Mouse (Mus musculus) lung, embryonic 14.5 days (tissue): ENCODE measurements around the gene Slc39a5. TPM values are rescaled to one million over a fixed set of nuclear protein-coding genes. Genes with fewer than 3 reads are reported as not detected.
A peak's percentile ranks its signal among the peaks of the same experiment; 100 is the strongest.

Experiments
- ATAC-seq: fragments of 200-750 bp; cut with Nextera tagmentation; 2 replicates; pipeline ENCODE4 v1.8.0; 2017; ENCODE audit warnings: mild to moderate bottlenecking, moderate TSS enrichment, moderate library complexity; ENCODE audit not compliant: insufficient read depth
- DNase-seq: peaks from one replicate; pipeline ENCODE4 v3.0.0-alpha.2; 2015
- H3K27ac ChIP-seq: fragments of 300-500 bp; sonication (generic); 2 replicates; pipeline ENCODE4 v1.5.1; 2014; ENCODE audit warnings: low read depth, mild to moderate bottlenecking, moderate library complexity
- H3K27me3 ChIP-seq: fragments of 300-500 bp; sonication (generic); 2 replicates; pipeline ENCODE4 v1.6.1; 2014; ENCODE audit warnings: low read length, control low read depth; ENCODE audit not compliant: insufficient read depth
- H3K36me3 ChIP-seq: fragments of 300-500 bp; sonication (generic); 2 replicates; pipeline ENCODE4 v1.6.1; 2014; ENCODE audit warnings: control low read depth; ENCODE audit not compliant: insufficient read depth
- H3K4me1 ChIP-seq: fragments of 300-500 bp; sonication (generic); 2 replicates; pipeline ENCODE4 v1.6.1; 2014; ENCODE audit warnings: antibody characterized with exemption, control low read depth; ENCODE audit not compliant: insufficient read depth
- H3K4me2 ChIP-seq: fragments of 300-500 bp; sonication (generic); 2 replicates; pipeline ENCODE4 v1.6.1; 2014; ENCODE audit warnings: mild to moderate bottlenecking
- H3K4me3 ChIP-seq: fragments of 300-500 bp; sonication (generic); 2 replicates; pipeline ENCODE4 v1.5.1; 2014; ENCODE audit warnings: low read depth, low read length
- H3K9ac ChIP-seq: fragments of 300-500 bp; sonication (generic); 2 replicates; pipeline ENCODE4 v1.6.1; 2014
- H3K9me3 ChIP-seq: fragments of 300-500 bp; sonication (generic); 2 replicates; pipeline ENCODE4 v1.6.1; 2016; ENCODE audit warnings: low read depth, low read length, control low read depth
- CTCF ChIP-seq: IDR thresholded peaks from 2 replicates; pipeline ENCODE4 v1.5.1; 2016; ENCODE audit warnings: antibody characterized with exemption, low read depth
- WGBS: fragments of 180-500 bp; shearing (Covaris S2); extraction: QIAGEN DNeasy Blood & Tissue Kit; methylation state at CpG from one replicate; pipeline ENCODE4 v1.1.7; 2014; 5-methylcytosine and 5-hydroxymethylcytosine counted together
- polyA plus RNA-seq: library from polyadenylated mRNA; unstranded; fragments of >200 nt; fragmentation: Nextera tagmentation; extraction: Ambion mirVana; gene quantifications from 2 replicates; pipeline ENCODE4 v1.2.1, GENCODE M21; 2014

Slc39a5 gene
- polyA plus RNA-seq = 0.18 TPM in 1 of 2 replicates, not detected in the other

DNA sequence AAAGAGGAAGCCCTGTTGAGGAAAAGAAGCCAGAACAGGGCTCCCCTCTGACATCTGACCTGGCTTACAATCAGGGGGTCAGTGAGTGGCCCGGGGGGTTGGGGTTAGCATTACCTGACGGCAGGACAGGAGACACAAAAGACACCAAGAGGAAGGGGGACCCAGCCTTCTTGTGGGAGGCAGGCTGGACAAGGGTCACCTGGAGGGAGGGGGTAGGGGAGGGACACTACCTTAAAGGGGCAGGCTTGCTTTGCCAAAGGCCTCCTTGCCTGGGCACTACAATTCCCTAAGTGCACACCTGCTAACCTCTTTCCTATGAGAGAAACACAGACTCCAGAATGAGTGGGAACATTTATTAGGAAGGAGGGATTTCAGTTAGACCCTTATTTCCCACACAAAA lies at the start of gene Slc39a5:
Slc39a5 (minus strand) TSS at position 174 of the 400 bp plus-strand sequence.
- 35% methylated on average over 2 of the region's 2 CpGs for WGBS
- no peak within 1 kb of the TSS for H3K4me3 ChIP-seq
- H3K9me3 ChIP-seq = no peaks in the 10 kb centered on the region
- no peak for TF ChIP-seq CTCF
- DNase-seq = no peak
- no peak within 1 kb of the TSS for H3K4me2 ChIP-seq
- H3K4me1 ChIP-seq = no peaks in the 10 kb centered on the region
- peaks cover 20% of the 10 kb centered on the region for H3K36me3 ChIP-seq
- H3K27me3 ChIP-seq = no peaks in the 10 kb centered on the region
- H3K27ac ChIP-seq = no peak within 1 kb of the TSS
- no peak within 1 kb of the TSS for H3K9ac ChIP-seq
- no peak for ATAC-seq

DNA sequence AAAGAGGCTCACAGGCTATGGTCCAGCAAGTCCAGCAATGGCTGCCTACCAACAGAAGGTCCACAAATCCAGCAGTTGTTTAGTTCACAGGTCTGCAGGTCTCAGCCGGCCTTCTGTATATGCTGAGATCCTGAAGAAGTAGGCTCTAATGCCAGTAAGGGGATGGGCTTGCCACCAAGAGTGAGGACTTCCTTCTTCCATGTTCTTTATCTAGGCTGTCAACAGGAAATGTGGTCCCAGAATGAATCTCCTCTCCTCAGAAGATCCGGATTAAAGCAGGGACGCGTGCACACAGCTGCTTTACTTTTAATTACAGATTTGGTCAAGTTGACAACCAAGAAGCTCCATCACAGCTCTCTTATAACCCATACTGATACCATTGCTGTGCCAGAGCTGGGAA lies 44.4 kb upstream of the Slc39a5 start:
- Histone ChIP-seq H3K9me3 (no peaks in the 10 kb centered on the region), H3K4me1 (no peaks in the 10 kb centered on the region), H3K4me2 (no peak overlapping the region), H3K27ac (no peak overlapping the region), H3K27me3 (no peaks in the 10 kb centered on the region), H3K9ac (no peak overlapping the region), H3K36me3 (peaks cover 19% of the 10 kb centered on the region), H3K4me3 (no peak overlapping the region)
- DNase-seq (no peak), ATAC-seq (no peak)
- no peak for TF ChIP-seq CTCF
- 65% methylated on average over 4 of the region's 4 CpGs for WGBS

DNA sequence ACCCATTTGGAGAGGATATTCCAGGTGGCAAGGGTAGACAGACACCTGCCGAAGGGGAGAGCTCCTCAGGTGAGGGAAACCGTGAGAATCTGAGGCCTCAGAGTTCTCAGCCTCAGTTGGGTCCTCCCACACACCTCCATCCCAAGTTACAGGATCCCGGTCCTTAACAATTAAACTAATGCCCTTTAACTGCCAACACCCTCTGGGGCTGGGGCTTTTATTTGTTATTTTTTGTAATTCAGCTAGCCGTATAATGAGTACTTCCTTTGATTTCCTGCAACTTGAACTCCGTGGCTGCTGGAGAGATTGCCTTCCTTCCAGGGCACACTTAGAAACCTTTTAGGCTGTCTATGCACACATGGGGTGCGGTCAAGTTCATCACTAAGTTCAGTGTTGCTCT lies 43.3 kb upstream of the Slc39a5 start:
- Histone ChIP-seq H3K36me3 (peaks cover 29% of the 10 kb centered on the region), H3K4me3 (no peak overlapping the region), H3K9me3 (no peaks in the 10 kb centered on the region), H3K27me3 (no peaks in the 10 kb centered on the region), H3K27ac (no peak overlapping the region), H3K9ac (no peak overlapping the region), H3K4me1 (no peaks in the 10 kb centered on the region), H3K4me2 (no peak overlapping the region)
- DNase-seq = no peak
- ATAC-seq = no peak
- 51% methylated on average over 6 of the region's 6 CpGs for WGBS
- TF ChIP-seq CTCF = no peak

DNA sequence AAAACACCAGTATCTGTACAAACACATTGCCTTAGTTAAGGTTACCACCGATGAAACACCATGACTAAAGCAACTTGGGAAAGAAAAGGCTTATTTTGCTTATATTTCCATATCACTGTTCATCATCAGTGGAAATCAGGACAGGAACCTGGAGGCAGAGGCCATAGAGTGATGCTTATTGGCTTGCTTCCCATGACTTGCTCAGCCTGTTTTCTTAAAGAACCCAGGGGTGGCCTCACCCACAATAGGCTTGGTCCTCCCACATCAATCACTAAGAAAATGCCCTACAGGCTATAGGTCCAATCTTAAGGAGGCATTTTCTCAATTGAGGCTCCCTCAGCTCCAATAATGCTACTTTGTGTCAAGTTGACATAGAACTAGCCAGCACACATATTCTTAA lies 41.7 kb upstream of the Slc39a5 start:
- H3K36me3 ChIP-seq = peaks cover 45% of the 10 kb centered on the region
- no peak overlapping the region for H3K4me3 ChIP-seq
- TF ChIP-seq CTCF = no peak
- no peak for ATAC-seq
- no peaks in the 10 kb centered on the region for H3K27me3 ChIP-seq
- H3K9ac ChIP-seq = no peak overlapping the region
- H3K27ac ChIP-seq = no peak overlapping the region
- no peak overlapping the region for H3K4me2 ChIP-seq
- H3K4me1 ChIP-seq = no peaks in the 10 kb centered on the region
- no peaks in the 10 kb centered on the region for H3K9me3 ChIP-seq
- no peak for DNase-seq
- WGBS = 86% methylated on average over 1 of the region's 1 CpGs

DNA sequence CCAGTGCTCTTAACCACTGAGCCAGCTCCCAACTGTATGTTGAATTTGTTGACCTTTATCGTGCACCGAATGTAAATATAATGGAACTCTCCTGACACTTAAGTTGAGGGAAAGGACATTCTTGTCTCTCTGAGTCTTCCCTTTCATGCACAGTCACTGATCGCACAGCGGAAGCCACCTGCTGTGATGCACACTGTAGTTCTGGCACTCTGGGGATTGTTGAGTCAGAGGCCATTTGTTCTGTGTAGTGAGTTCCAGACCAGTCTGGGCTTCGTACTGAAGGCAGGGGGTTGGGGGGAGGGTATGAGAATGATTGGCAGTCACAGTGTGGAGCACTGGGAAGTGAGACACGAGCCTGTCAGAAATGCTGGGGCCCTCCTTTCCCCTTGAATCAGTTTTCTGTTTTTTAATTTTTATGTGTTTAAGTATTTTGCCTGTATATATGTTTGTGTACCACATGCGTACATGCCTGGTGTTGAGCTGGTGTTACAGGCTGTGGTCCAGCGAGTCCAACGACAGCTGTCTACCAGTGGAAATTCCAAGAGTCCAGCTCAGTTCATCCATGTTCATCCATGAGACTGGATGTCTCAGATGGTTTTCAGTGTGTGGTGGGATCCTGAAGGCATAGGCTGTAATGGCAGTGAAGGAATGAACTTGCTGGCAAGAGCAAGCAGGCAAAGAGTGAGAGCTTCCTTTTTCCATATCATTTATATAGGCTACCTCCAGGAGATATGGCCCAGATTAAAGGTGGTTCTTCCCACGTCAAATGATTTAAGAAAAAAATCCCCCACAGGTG lies 40.5 kb upstream of the Slc39a5 start:
- no peak overlapping the region for H3K4me3 ChIP-seq
- no peaks in the 10 kb centered on the region for H3K4me1 ChIP-seq
- peaks cover 57% of the 10 kb centered on the region for H3K36me3 ChIP-seq
- no peak overlapping the region for H3K27ac ChIP-seq
- no peaks in the 10 kb centered on the region for H3K9me3 ChIP-seq
- no peak overlapping the region for H3K4me2 ChIP-seq
- no peak overlapping the region for H3K9ac ChIP-seq
- no peak for TF ChIP-seq CTCF
- DNase-seq (no peak), ATAC-seq (no peak)
- WGBS = 88% methylated on average over 10 of the region's 10 CpGs
- no peaks in the 10 kb centered on the region for H3K27me3 ChIP-seq

DNA sequence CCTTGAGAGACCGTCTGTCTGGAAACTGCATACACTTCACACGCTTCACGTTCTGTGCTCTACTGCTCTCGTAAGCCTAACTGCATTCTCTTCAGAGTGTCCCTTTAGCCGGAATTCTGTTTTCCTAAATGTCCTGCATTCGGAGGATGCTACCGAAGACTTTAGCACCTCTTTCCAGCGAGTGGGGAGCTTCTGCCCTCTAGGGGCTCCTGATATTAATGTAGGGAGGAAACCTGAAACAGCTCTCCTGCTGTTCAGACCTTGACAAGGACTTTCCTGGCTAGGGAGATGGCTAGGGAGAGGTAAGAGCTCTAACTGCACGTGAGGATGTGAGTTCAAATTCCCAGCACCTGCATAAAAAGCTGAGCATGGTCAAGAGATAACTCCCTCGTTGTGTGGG lies 39.4 kb upstream of the Slc39a5 start:
- Histone ChIP-seq H3K27me3 (no peaks in the 10 kb centered on the region), H3K9me3 (no peaks in the 10 kb centered on the region), H3K36me3 (peaks cover 69% of the 10 kb centered on the region), H3K4me1 (no peaks in the 10 kb centered on the region), H3K4me2 (no peak overlapping the region), H3K4me3 (no peak overlapping the region), H3K9ac (no peak overlapping the region), H3K27ac (no peak overlapping the region)
- 59% methylated on average over 10 of the region's 10 CpGs for WGBS
- DNase-seq (peak; percentile 62), ATAC-seq (no peak)
- TF ChIP-seq CTCF = peak; percentile 45

DNA sequence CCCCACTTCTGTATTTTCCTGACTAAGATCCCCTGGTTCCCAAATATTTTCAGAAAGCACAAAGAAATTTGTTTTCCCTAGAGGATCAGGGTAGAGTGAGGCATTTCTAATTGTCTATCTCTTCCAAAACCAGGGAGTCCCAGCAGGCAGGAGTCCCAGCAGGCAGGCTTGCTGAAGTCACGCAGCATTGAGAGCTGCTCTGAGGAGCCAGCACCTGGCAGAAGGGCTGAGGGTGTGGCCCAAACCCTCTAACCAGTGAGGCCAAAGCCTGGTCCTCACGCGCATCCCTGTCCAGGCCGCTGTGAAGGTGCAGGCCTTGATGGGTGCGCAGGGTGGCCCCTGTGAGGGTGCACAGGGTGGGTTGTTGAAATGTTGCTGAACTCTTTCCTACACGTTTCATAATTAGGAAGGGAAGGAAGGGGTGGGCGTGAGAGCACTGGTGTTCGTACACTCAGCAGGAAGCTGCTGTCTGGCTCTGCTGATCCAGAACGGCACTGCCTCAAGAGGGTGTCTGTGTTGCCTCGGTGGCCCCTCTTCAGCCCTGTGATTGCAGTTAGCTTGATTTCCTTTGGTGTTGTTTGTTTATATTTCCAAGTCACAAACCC lies 37.7 kb upstream of the Slc39a5 start:
- Histone ChIP-seq H3K9ac (no peak overlapping the region), H3K27ac (no peak overlapping the region), H3K27me3 (no peaks in the 10 kb centered on the region), H3K4me2 (no peak overlapping the region), H3K9me3 (no peaks in the 10 kb centered on the region), H3K36me3 (peaks cover 83% of the 10 kb centered on the region), H3K4me1 (no peaks in the 10 kb centered on the region), H3K4me3 (no peak overlapping the region)
- ATAC-seq (no peak; the same call in 1 of the 2 replicates), DNase-seq (peak; percentile 28)
- TF ChIP-seq CTCF = no peak
- WGBS = 64% methylated on average over 10 of the region's 10 CpGs
